Mouse (Mus musculus) erythroblast, embryonic 14.5 days (primary cell): Measurements from ENCODE around the gene Islr2. TPM values are rescaled to one million over a fixed set of nuclear protein-coding genes. Genes with fewer than 3 reads are reported as not detected.

ENCODE experiments used
- H3K27me3 ChIP-seq: 2 replicates; pipeline ENCODE4 v1.6.1; 2012; ENCODE audit warnings: inconsistent platforms; ENCODE audit not compliant: control insufficient read depth
- H3K36me3 ChIP-seq: 2 replicates; pipeline ENCODE4 v1.6.1; 2012; ENCODE audit warnings: mild to moderate bottlenecking, inconsistent platforms; ENCODE audit not compliant: control insufficient read depth
- H3K4me1 ChIP-seq: 2 replicates; pipeline ENCODE4 v1.6.1; 2012; ENCODE audit warnings: inconsistent platforms; ENCODE audit not compliant: control insufficient read depth
- H3K4me3 ChIP-seq: replicated peaks from 2 replicates; pipeline ENCODE3; 2012; ENCODE audit warnings: moderate library complexity, mild to moderate bottlenecking, inconsistent platforms
- H3K9me3 ChIP-seq: 2 replicates; pipeline ENCODE4 v1.6.1; 2012; ENCODE audit warnings: low read length, inconsistent platforms, mixed read lengths; ENCODE audit not compliant: control insufficient read depth
- GATA1 ChIP-seq: IDR thresholded peaks from 2 replicates; pipeline ENCODE4 v1.6.1; 2012; ENCODE audit warnings: low read length, inconsistent platforms, mixed read lengths
- TAL1 ChIP-seq: IDR thresholded peaks from 3 replicates; pipeline ENCODE4 v1.6.1; 2012; ENCODE audit warnings: low read length, inconsistent platforms, mixed read lengths
- polyA plus RNA-seq: library from polyadenylated mRNA; stranded (reverse); fragments of >175 nt; gene quantifications from 2 replicates; pipeline ENCODE4 v1.2.3, GENCODE M21; 2012

Gene Islr2
- polyA plus RNA-seq, 1 experiment, result not detected

DNA sequence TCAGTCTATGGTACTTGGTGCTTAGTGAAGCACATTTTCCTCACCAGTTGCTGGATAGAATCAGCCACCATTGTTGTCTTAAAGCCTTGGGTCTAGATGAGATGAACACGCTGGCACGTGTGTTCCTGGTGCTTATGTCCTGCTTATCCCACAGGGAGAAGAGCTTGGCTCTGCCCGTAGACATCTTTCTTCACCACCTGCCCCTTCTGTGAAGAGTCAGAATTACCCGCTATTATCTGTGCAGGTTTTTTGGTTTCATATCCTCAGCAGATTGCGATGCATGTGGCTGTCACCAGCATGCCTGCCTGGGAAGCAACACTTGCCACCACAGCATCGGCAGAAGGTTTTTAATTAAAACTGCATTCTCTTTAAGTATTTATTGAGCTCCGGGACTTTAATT is 1.9 kb upstream of the Islr2 start:
- Histone ChIP-seq H3K27me3 (peaks cover 94% of the 10 kb centered on the region), H3K36me3 (no peaks in the 10 kb centered on the region), H3K4me1 (peaks cover 19% of the 10 kb centered on the region), H3K4me3 (no peak overlapping the region), H3K9me3 (no peaks in the 10 kb centered on the region; the same call in 1 of the 2 replicates)
- TF ChIP-seq TAL1 (no peak), GATA1 (no peak)

DNA sequence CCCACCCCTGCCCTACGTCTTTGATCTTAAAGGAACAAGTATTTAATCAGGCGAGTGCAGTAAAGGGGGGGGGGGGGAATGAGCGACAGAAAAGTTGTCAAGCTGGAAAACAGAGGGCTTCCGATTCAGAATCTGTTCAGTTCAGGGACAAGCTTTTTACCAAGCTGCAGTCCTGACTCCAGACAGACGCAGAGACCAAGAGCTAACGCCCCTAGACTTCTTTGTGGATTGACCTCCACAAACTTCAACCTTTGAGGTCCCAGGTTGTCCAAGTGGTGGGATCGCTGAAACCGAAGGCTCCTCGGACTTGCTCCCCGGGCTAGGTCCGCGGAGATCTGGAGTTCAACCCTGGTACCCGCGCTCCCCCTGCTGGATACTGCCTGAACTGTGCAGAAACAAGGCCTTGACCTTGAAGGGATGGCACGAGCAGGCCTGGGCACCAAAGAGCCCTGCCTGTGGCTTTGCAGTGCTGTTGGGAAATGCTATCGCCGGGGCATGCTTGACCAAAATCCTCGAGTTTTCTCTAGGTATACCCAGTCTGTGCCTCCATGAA is 405 bp upstream of the Islr2 start:
- TF ChIP-seq TAL1 (no peak), GATA1 (no peak)
- peaks cover 11% of the 10 kb centered on the region for H3K4me1 ChIP-seq
- H3K4me3 ChIP-seq, result peak overlapping the region; percentile 62
- H3K36me3 ChIP-seq, result no peaks in the 10 kb centered on the region
- H3K27me3 ChIP-seq, result peaks cover 94% of the 10 kb centered on the region
- H3K9me3 ChIP-seq, result no peaks in the 10 kb centered on the region; the same call in 1 of the 2 replicates

DNA sequence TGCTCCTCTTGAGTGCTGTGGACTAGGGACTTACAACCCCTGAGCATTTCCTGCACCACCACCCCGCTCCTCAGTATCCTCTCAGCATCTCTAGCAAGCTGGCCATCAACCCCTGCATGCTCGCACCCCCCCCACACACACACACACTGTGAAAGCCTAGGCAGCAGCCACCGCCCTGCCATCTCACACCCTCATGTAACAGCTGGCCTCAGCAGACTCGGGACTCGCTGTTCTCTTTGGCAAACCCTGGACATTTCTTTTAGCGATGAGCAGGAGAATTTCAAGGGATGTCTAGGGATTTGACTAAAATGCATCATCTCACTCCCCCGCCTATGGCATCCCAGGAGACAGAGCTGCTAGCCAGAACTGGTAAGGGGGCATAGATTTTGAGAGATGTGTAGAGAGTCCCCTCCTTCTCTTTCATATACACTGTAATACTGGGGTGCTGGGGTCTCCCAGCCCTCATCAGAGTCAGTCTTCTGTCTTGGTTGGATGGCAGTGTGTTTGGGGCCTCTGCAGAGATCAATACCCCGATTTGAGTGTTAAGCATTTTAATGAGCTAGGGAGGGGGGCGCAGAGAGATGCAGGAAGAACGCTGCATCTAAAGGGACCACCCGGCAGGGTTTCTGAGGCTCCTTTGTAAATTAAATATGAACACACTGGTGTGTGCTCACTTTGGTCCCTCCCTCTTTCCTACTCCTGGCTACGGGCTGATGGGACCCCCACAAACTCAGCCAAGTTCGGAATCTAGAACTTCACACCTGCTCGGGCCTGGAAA is 1.3 kb downstream of the Islr2 start:
- no peak for TF ChIP-seq GATA1
- no peak for TF ChIP-seq TAL1
- Histone ChIP-seq H3K4me1 (peaks cover 13% of the 10 kb centered on the region), H3K9me3 (peaks cover 4% of the 10 kb centered on the region; the same call in 1 of the 2 replicates), H3K4me3 (no peak overlapping the region), H3K36me3 (no peaks in the 10 kb centered on the region), H3K27me3 (peaks cover 100% of the 10 kb centered on the region)

GRCm38 (mm10) chr9:58201861-58202549 is 2.1 kb downstream of the Islr2 start:
- TF ChIP-seq GATA1, result no peak
- peaks cover 13% of the 10 kb centered on the region for H3K4me1 ChIP-seq
- no peaks in the 10 kb centered on the region for H3K36me3 ChIP-seq
- H3K9me3 ChIP-seq, result peaks cover 4% of the 10 kb centered on the region; the same call in 1 of the 2 replicates
- peaks cover 100% of the 10 kb centered on the region for H3K27me3 ChIP-seq
- no peak overlapping the region for H3K4me3 ChIP-seq

GRCm38 (mm10) chr9:58201091-58201842 is 2.9 kb downstream of the Islr2 start:
- H3K4me1 ChIP-seq, result peaks cover 13% of the 10 kb centered on the region
- H3K27me3 ChIP-seq, result peaks cover 100% of the 10 kb centered on the region
- H3K36me3 ChIP-seq, result no peaks in the 10 kb centered on the region
- no peak overlapping the region for H3K4me3 ChIP-seq
- peaks cover 4% of the 10 kb centered on the region; the same call in 1 of the 2 replicates for H3K9me3 ChIP-seq
- no peak for TF ChIP-seq TAL1
- TF ChIP-seq GATA1, result no peak

- no peak for TF ChIP-seq TAL1
- no peak for TF ChIP-seq GATA1
- H3K4me3 ChIP-seq, result no peak overlapping the region
- H3K4me1 ChIP-seq, result peaks cover 13% of the 10 kb centered on the region
- H3K36me3 ChIP-seq, result no peaks in the 10 kb centered on the region
- H3K9me3 ChIP-seq, result peaks cover 4% of the 10 kb centered on the region; the same call in 1 of the 2 replicates
- H3K27me3 ChIP-seq, result peaks cover 100% of the 10 kb centered on the region
Observed at GRCm38 (mm10) chr9:58200270-58201090, 3.6 kb downstream of the Islr2 start.

- H3K9me3 ChIP-seq, result peaks cover 4% of the 10 kb centered on the region; the same call in 1 of the 2 replicates
- H3K27me3 ChIP-seq, result peaks cover 100% of the 10 kb centered on the region
- H3K4me3 ChIP-seq, result no peak overlapping the region
- peaks cover 12% of the 10 kb centered on the region for H3K4me1 ChIP-seq
- no peak for TF ChIP-seq TAL1
- no peak for TF ChIP-seq GATA1
- no peaks in the 10 kb centered on the region for H3K36me3 ChIP-seq
Observed at GRCm38 (mm10) chr9:58199381-58200269, 4.5 kb downstream of the Islr2 start.
